Mouse (Mus musculus): Measurements from ENCODE around the gene 2300002M23Rik. TPM values are rescaled to one million over a fixed set of nuclear protein-coding genes. Genes with fewer than 3 reads are reported as not detected.

The 2300002M23Rik gene
- total RNA-seq, 2 experiments from 2014 or later: not detected

GRCm38 (mm10) chr17:35594456-35594855 lies 27.2 kb downstream of the 2300002M23Rik start:
- no peak for ATAC-seq (replicated peaks; ENCODE audit: low FRiP score, low TSS enrichment, poor library complexity, severe bottlenecking)

DNA sequence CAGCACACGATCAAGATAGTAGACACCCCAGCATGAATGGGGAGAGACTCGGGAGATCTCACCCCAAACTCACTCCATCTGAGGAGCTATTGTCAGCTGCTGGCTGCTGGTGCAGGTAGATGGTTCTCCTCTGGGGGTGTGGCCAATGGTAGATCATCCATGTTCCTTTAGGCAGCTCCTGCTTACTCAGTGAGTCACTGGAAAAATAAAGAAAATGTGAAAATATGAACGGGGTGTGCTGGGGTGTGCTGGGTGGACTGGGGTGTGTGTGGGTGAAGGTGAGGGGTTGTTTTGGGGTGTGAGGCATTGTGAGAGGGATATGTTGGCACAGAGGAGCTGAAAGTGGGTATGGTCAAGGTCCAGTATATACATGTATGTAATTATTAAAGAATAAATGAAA lies 30.1 kb downstream of the 2300002M23Rik start:
- no peak for ATAC-seq (replicated peaks; ENCODE audit: low FRiP score, low TSS enrichment, poor library complexity, severe bottlenecking)

GRCm38 (mm10) chr17:35601249-35601648 lies 34.0 kb downstream of the 2300002M23Rik start, which contains the start of gene Sfta2:
Gene Sfta2, plus strand, starts transcription at chr17:35601549.
- ATAC-seq (replicated peaks; ENCODE audit: low FRiP score, low TSS enrichment, poor library complexity, severe bottlenecking): no peak

- ATAC-seq (replicated peaks; ENCODE audit: low FRiP score, low TSS enrichment, poor library complexity, severe bottlenecking): no peak
Measured at GRCm38 (mm10) chr17:35601736-35602354, 34.6 kb downstream of the 2300002M23Rik start.

- ATAC-seq (replicated peaks; ENCODE audit: low FRiP score, low TSS enrichment, poor library complexity, severe bottlenecking): no peak; the same call in 1 of the 2 replicates
Measured at GRCm38 (mm10) chr17:35617127-35617526, 49.9 kb downstream of the 2300002M23Rik start.

Other genes starting within 250 kb of the 2300002M23Rik start
- not detected in 2 replicates for gene H2-Q1, start 247.0 kb upstream of the 2300002M23Rik start, total RNA-seq (2014; fragmentation: Nextera tagmentation)
- not detected in 2 replicates for gene H2-Q1, start 247.0 kb upstream of the 2300002M23Rik start, total RNA-seq (2017)
- gene H2-Q2, start 225.2 kb upstream of the 2300002M23Rik start, total RNA-seq (2014; fragmentation: Nextera tagmentation): not detected in 2 replicates
- not detected in 2 replicates for gene H2-Q2, start 225.2 kb upstream of the 2300002M23Rik start, total RNA-seq (2017)
- gene H2-Q4, start 187.8 kb upstream of the 2300002M23Rik start, total RNA-seq (2014; fragmentation: Nextera tagmentation): 25.7 and 26.1 TPM in 2 replicates
- 19.4 and 44.3 TPM in 2 replicates for gene H2-Q4, start 187.8 kb upstream of the 2300002M23Rik start, total RNA-seq (2017)
- 76.1 and 91.9 TPM in 2 replicates for gene H2-Q6, start 142.6 kb upstream of the 2300002M23Rik start, total RNA-seq (2014; fragmentation: Nextera tagmentation)
- 52.5 and 77.9 TPM in 2 replicates for gene H2-Q6, start 142.6 kb upstream of the 2300002M23Rik start, total RNA-seq (2017)
- gene H2-Q7, start 128.3 kb upstream of the 2300002M23Rik start, total RNA-seq (2014; fragmentation: Nextera tagmentation): 135 and 179 TPM in 2 replicates
- 47.7 and 71.0 TPM in 2 replicates for gene H2-Q7, start 128.3 kb upstream of the 2300002M23Rik start, total RNA-seq (2017)
- gene H2-Q10, start 97.4 kb upstream of the 2300002M23Rik start, total RNA-seq (2014; fragmentation: Nextera tagmentation): 0.98 and 2.2 TPM in 2 replicates
- gene H2-Q10, start 97.4 kb upstream of the 2300002M23Rik start, total RNA-seq (2017): 0.23 and 0.28 TPM in 2 replicates
- gene Pou5f1, start 61.4 kb upstream of the 2300002M23Rik start, total RNA-seq (2014; fragmentation: Nextera tagmentation): 0.50 TPM in 1 of 2 replicates, not detected in the other
- 0.38 TPM in 1 of 2 replicates, not detected in the other for gene Pou5f1, start 61.4 kb upstream of the 2300002M23Rik start, total RNA-seq (2017)
- gene Tcf19, start 50.6 kb upstream of the 2300002M23Rik start, total RNA-seq (2014; fragmentation: Nextera tagmentation): 18.8 and 27.5 TPM in 2 replicates
- 4.7 and 8.1 TPM in 2 replicates for gene Tcf19, start 50.6 kb upstream of the 2300002M23Rik start, total RNA-seq (2017)
- gene Cchcr1, start 50.4 kb upstream of the 2300002M23Rik start, total RNA-seq (2014; fragmentation: Nextera tagmentation): 9.3 and 24.6 TPM in 2 replicates
- 11.6 and 13.3 TPM in 2 replicates for gene Cchcr1, start 50.4 kb upstream of the 2300002M23Rik start, total RNA-seq (2017)
- gene Psors1c2, start 34.2 kb upstream of the 2300002M23Rik start, total RNA-seq (2014; fragmentation: Nextera tagmentation): not detected in 2 replicates
- not detected in 2 replicates for gene Psors1c2, start 34.2 kb upstream of the 2300002M23Rik start, total RNA-seq (2017)
- gene Cdsn, start 15.3 kb upstream of the 2300002M23Rik start, total RNA-seq (2014; fragmentation: Nextera tagmentation): not detected in 2 replicates
- not detected in 2 replicates for gene Cdsn, start 15.3 kb upstream of the 2300002M23Rik start, total RNA-seq (2017)
- not detected in 2 replicates for gene Sfta2, start 34.1 kb downstream of the 2300002M23Rik start, total RNA-seq (2014; fragmentation: Nextera tagmentation)
- not detected in 2 replicates for gene Sfta2, start 34.1 kb downstream of the 2300002M23Rik start, total RNA-seq (2017)
- gene Gm9573, start 59.2 kb downstream of the 2300002M23Rik start, total RNA-seq (2014; fragmentation: Nextera tagmentation): not detected in 2 replicates
- gene Gm9573, start 59.2 kb downstream of the 2300002M23Rik start, total RNA-seq (2017): not detected in 2 replicates
- gene Mucl3, start 76.2 kb downstream of the 2300002M23Rik start, total RNA-seq (2014; fragmentation: Nextera tagmentation): not detected in 2 replicates
- not detected in 2 replicates for gene Mucl3, start 76.2 kb downstream of the 2300002M23Rik start, total RNA-seq (2017)
- 32.5 and 44.2 TPM in 2 replicates for gene Vars2, start 100.1 kb downstream of the 2300002M23Rik start, total RNA-seq (2014; fragmentation: Nextera tagmentation)
- 8.3 and 19.1 TPM in 2 replicates for gene Vars2, start 100.1 kb downstream of the 2300002M23Rik start, total RNA-seq (2017)
- gene Gtf2h4, start 106.3 kb downstream of the 2300002M23Rik start, total RNA-seq (2014; fragmentation: Nextera tagmentation): 30.3 and 52.4 TPM in 2 replicates
- 35.0 and 40.6 TPM in 2 replicates for gene Gtf2h4, start 106.3 kb downstream of the 2300002M23Rik start, total RNA-seq (2017)
- not detected in 2 replicates for gene Ddr1, start 137.2 kb downstream of the 2300002M23Rik start, total RNA-seq (2014; fragmentation: Nextera tagmentation)
- not detected in 2 replicates for gene Ddr1, start 137.2 kb downstream of the 2300002M23Rik start, total RNA-seq (2017)

Data from megakaryocyte-erythroid progenitor cell, adult 5-6 weeks (primary cell).